Comparison of ENCODE assay signal across 17 mouse cellular contexts in genomic region chr12:8436553-8436952, GRCm38 (mm10).
DNase-seq lines count a peak whose midpoint lies in the region; ATAC-seq and TF ChIP-seq lines count a peak whose summit lies in the region.
"Had no signal": no experiment of that assay in that cellular context is flagged by ENCODE, and none has a peak within 500 bp of the region (broad histone marks: within the 10 kb centered on the region; RNA-seq: fewer than 3 reads in every experiment).

No protein-coding gene starts in this region.

- peak overlapping the region; percentile 68 for H3K27ac ChIP-seq in gastrocnemius, adult 2 months
- no peak overlapping the region for H3K27ac ChIP-seq in intestine, embryonic 16.5 days (ENCODE audit: low read length)
- H3K27ac ChIP-seq in intestine, embryonic 15.5 days: no peak overlapping the region
- H3K27ac ChIP-seq: hindbrain, embryonic 12.5 days had no signal

- TF ChIP-seq CTCF in gastrocnemius, adult 2 months (IDR thresholded peaks at IDR 0.05): no peak
- TF ChIP-seq CTCF in lung, adult 2 months (IDR thresholded peaks at IDR 0.05; ENCODE audit: insufficient read depth, low read length): no peak

- H3K27me3 ChIP-seq in intestine, embryonic 16.5 days (replicated peaks; ENCODE audit: control insufficient read depth, insufficient read depth, low read length): no peaks in the 10 kb centered on the region
- H3K27me3 ChIP-seq in intestine, embryonic 15.5 days (replicated peaks): no peaks in the 10 kb centered on the region; the same call in 1 of the 2 replicates
- H3K27me3 ChIP-seq: hindbrain, embryonic 12.5 days had no signal

- TF ChIP-seq POLR2A in lung, adult 2 months (IDR thresholded peaks at IDR 0.05; ENCODE audit: borderline replicate concordance, extremely low read depth, low read depth, low read length): no peak

- H3K36me3 ChIP-seq in intestine, embryonic 16.5 days (ENCODE audit: control insufficient read depth, insufficient read depth, low read length): no peaks in the 10 kb centered on the region
- H3K36me3 ChIP-seq in intestine, embryonic 15.5 days: no peaks in the 10 kb centered on the region
- H3K36me3 ChIP-seq: hindbrain, embryonic 12.5 days had no signal

- H3K9ac ChIP-seq in intestine, embryonic 16.5 days (ENCODE audit: low read depth, low read length): no peak overlapping the region
- no peak overlapping the region for H3K9ac ChIP-seq in intestine, embryonic 15.5 days
- H3K9ac ChIP-seq: forebrain, postnatal 0 days; hindbrain, embryonic 12.5 days; lung, embryonic 14.5 days had no signal

- H3K4me2 ChIP-seq in intestine, embryonic 16.5 days (ENCODE audit: low read depth, low read length): no peak overlapping the region
- no peak overlapping the region for H3K4me2 ChIP-seq in intestine, embryonic 15.5 days (replicated peaks)
- H3K4me2 ChIP-seq: hindbrain, embryonic 12.5 days; lung, embryonic 14.5 days had no signal

- intact Hi-C loops in gastrocnemius, adult 2 months (cut with DNase I): no loop called here
- intact Hi-C loops in gastrocnemius, postnatal 36 days (cut with DNase I): loop anchor here (5.0 kb wide), 1 partner anchor 104 kb away; no protein-coding TSS in a partner anchor

- peak; percentile 34; the same call in 1 of the 2 replicates for ATAC-seq in intestine, embryonic 16.5 days
- no peak for ATAC-seq in intestine, embryonic 15.5 days
- no peak for ATAC-seq in inflammation-experienced regulatory T-cells, adult 6 months
- ATAC-seq: forebrain, postnatal 0 days had no signal

- peak; percentile 62 for DNase-seq in gastrocnemius, adult 2 months
- DNase-seq in gastrocnemius, postnatal 36 days: no peak
- peak; percentile 54 for DNase-seq in lung, postnatal 36 days
- DNase-seq in lung, adult 2 months: no peak
- peak; percentile 5 for DNase-seq in forelimb bud, embryonic 11.5 days (ENCODE audit: low read depth, low spot score)
- DNase-seq: adrenal gland, adult 2 months; cerebellum, adult 9-10 months; forebrain, postnatal 0 days; kidney, adult 18-20 months; kidney, postnatal 4 days; lung, embryonic 14.5 days; retina, postnatal 1 day; thymus, adult 18-20 months had no signal

- H3K4me1 ChIP-seq in intestine, embryonic 16.5 days (ENCODE audit: control insufficient read depth, insufficient read depth, low read length): peaks cover 11% of the 10 kb centered on the region; the same call in 1 of the 2 replicates
- peaks cover 24% of the 10 kb centered on the region for H3K4me1 ChIP-seq in intestine, embryonic 15.5 days (replicated peaks)
- H3K4me1 ChIP-seq in lung, adult 2 months (ENCODE audit: control insufficient read depth, insufficient read depth, low read length): peaks cover 25% of the 10 kb centered on the region

- 56% methylated on average over 5 of the region's 5 CpGs for WGBS in intestine, embryonic 16.5 days
- 53% methylated on average over 5 of the region's 5 CpGs for WGBS in intestine, embryonic 15.5 days
- 42% methylated on average over 5 of the region's 5 CpGs for WGBS in lung, adult 2 months

- H3K9me3 ChIP-seq in intestine, embryonic 16.5 days (ENCODE audit: control insufficient read depth, low read length): no peaks in the 10 kb centered on the region
- H3K9me3 ChIP-seq in intestine, embryonic 15.5 days: no peaks in the 10 kb centered on the region
- H3K9me3 ChIP-seq: hindbrain, embryonic 12.5 days had no signal

- H3K4me3 ChIP-seq in gastrocnemius, adult 2 months: no peak overlapping the region
- no peak overlapping the region for H3K4me3 ChIP-seq in intestine, embryonic 16.5 days (ENCODE audit: low read length)
- H3K4me3 ChIP-seq in intestine, embryonic 15.5 days (replicated peaks): no peak overlapping the region
- H3K4me3 ChIP-seq in lung, adult 2 months (replicated peaks; ENCODE audit: extremely low read depth, low read depth, low read length): no peak overlapping the region
- H3K4me3 ChIP-seq: hindbrain, embryonic 12.5 days had no signal

Comparison
In these comparisons a context has a peak if more than half of its experiments do, and no peak if none do; other contexts are left out.
1. DNase-seq: peak in gastrocnemius, adult 2 months (single experiment), lung, postnatal 36 days (single experiment) and forelimb bud, embryonic 11.5 days (single experiment); none in gastrocnemius, postnatal 36 days (0 of 2) and lung, adult 2 months (single experiment).